Mouse (Mus musculus): ENCODE data around the gene Gm3187.
"Not testable (repeated sequence)": the region's sequence is repeated elsewhere in the genome, so short reads cannot be mapped to it uniquely, and the experiment has no call there.

The Gm3187 gene

GRCm38 (mm10) chr14:5483907-5484306, at the start of gene Gm3187:
Gene Gm3187, plus strand, starts transcription at chr14:5484207.
- DNase-seq, result not testable (repeated sequence)

GRCm38 (mm10) chr14:5455367-5455766, 28.6 kb upstream of the Gm3187 start, which contains the start of gene Gm3194:
Gene Gm3194, minus strand, starts transcription at chr14:5455467.
- not testable (repeated sequence) for DNase-seq

GRCm38 (mm10) chr14:5460469-5460868, 23.5 kb upstream of the Gm3187 start:
- not testable (repeated sequence) for DNase-seq

- DNase-seq, result not testable (repeated sequence)
Measured at GRCm38 (mm10) chr14:5477730-5478129, 6.3 kb upstream of the Gm3187 start, which contains the start of gene Gm8246. Gene Gm8246, minus strand, starts transcription at chr14:5477830.

- DNase-seq, result not testable (repeated sequence)
Measured at GRCm38 (mm10) chr14:5501374-5501773, 17.4 kb downstream of the Gm3187 start, which contains the start of gene Gm3488. Gene Gm3488, plus strand, starts transcription at chr14:5501674.

GRCm38 (mm10) chr14:5538196-5538595, 54.2 kb downstream of the Gm3187 start, which contains the start of gene Gm3532:
Gene Gm3532, plus strand, starts transcription at chr14:5538496.
- not testable (repeated sequence) for DNase-seq
